Mouse (Mus musculus): ENCODE data around the gene Vps45. TPM values are rescaled to one million over a fixed set of nuclear protein-coding genes. Genes with fewer than 3 reads are reported as not detected.

The Vps45 gene
- total and polyA plus RNA-seq, 2 experiments from 2014 or later = 24.9 to 61.8 TPM

- no peak overlapping the region for H3K9ac ChIP-seq (replicated peaks; ENCODE audit: low read length)
- peaks cover 11% of the 10 kb centered on the region for H3K36me3 ChIP-seq (ENCODE audit: insufficient read depth, low read length)
- ATAC-seq (no peak), DNase-seq (ENCODE audit: low spot score) (no peak)
- H3K27me3 ChIP-seq (ENCODE audit: insufficient read depth, low read length) = no peaks in the 10 kb centered on the region
- 98% methylated on average over 2 of the region's 2 CpGs for WGBS
- no peak for TF ChIP-seq CTCF (IDR thresholded peaks at IDR 0.05; ENCODE audit: low read depth)
- no peaks in the 10 kb centered on the region for H3K9me3 ChIP-seq (ENCODE audit: low read length)
- no peaks in the 10 kb centered on the region for H3K4me1 ChIP-seq (ENCODE audit: insufficient read depth, low read length)
- no peak overlapping the region for H3K4me3 ChIP-seq (ENCODE audit: low read length)
- H3K27ac ChIP-seq = no peak overlapping the region
- H3K4me2 ChIP-seq (ENCODE audit: low read depth, low read length) = no peak overlapping the region
Observed at GRCm38 (mm10) chr3:96040663-96041006, 17.6 kb downstream of the Vps45 start.

- Histone ChIP-seq H3K4me1 (ENCODE audit: insufficient read depth, low read length) (no peaks in the 10 kb centered on the region), H3K9me3 (ENCODE audit: low read length) (no peaks in the 10 kb centered on the region), H3K36me3 (ENCODE audit: insufficient read depth, low read length) (peaks cover 5% of the 10 kb centered on the region; the same call in 1 of the 2 replicates), H3K27ac (no peak overlapping the region), H3K27me3 (ENCODE audit: insufficient read depth, low read length) (no peaks in the 10 kb centered on the region), H3K4me3 (ENCODE audit: low read length) (no peak overlapping the region), H3K9ac (replicated peaks; ENCODE audit: low read length) (no peak overlapping the region), H3K4me2 (ENCODE audit: low read depth, low read length) (no peak overlapping the region)
- no peak for TF ChIP-seq CTCF (IDR thresholded peaks at IDR 0.05; ENCODE audit: low read depth)
- DNase-seq (ENCODE audit: low spot score) (no peak), ATAC-seq (no peak)
- 76% methylated on average over 9 of the region's 9 CpGs for WGBS
Observed at GRCm38 (mm10) chr3:96039857-96040662, 18.2 kb downstream of the Vps45 start.

- TF ChIP-seq CTCF (IDR thresholded peaks at IDR 0.05; ENCODE audit: low read depth) = no peak
- 95% methylated on average over 4 of the region's 4 CpGs for WGBS
- no peak for DNase-seq (ENCODE audit: low spot score)
- Histone ChIP-seq H3K4me3 (ENCODE audit: low read length) (no peak overlapping the region), H3K9me3 (ENCODE audit: low read length) (no peaks in the 10 kb centered on the region), H3K9ac (replicated peaks; ENCODE audit: low read length) (no peak overlapping the region), H3K36me3 (ENCODE audit: insufficient read depth, low read length) (peaks cover 4% of the 10 kb centered on the region; the same call in 1 of the 2 replicates), H3K4me1 (ENCODE audit: insufficient read depth, low read length) (no peaks in the 10 kb centered on the region), H3K27ac (no peak overlapping the region), H3K4me2 (ENCODE audit: low read depth, low read length) (no peak overlapping the region), H3K27me3 (ENCODE audit: insufficient read depth, low read length) (no peaks in the 10 kb centered on the region)
- no peak for ATAC-seq
Observed at GRCm38 (mm10) chr3:96038851-96039250, 19.4 kb downstream of the Vps45 start.

GRCm38 (mm10) chr3:96038156-96038555 lies 20.1 kb downstream of the Vps45 start:
- no peak for TF ChIP-seq CTCF (IDR thresholded peaks at IDR 0.05; ENCODE audit: low read depth)
- Histone ChIP-seq H3K36me3 (ENCODE audit: insufficient read depth, low read length) (peaks cover 8% of the 10 kb centered on the region; the same call in 1 of the 2 replicates), H3K27ac (no peak overlapping the region), H3K4me3 (ENCODE audit: low read length) (no peak overlapping the region), H3K4me2 (ENCODE audit: low read depth, low read length) (no peak overlapping the region), H3K4me1 (ENCODE audit: insufficient read depth, low read length) (no peaks in the 10 kb centered on the region), H3K9me3 (ENCODE audit: low read length) (no peaks in the 10 kb centered on the region), H3K27me3 (ENCODE audit: insufficient read depth, low read length) (no peaks in the 10 kb centered on the region), H3K9ac (replicated peaks; ENCODE audit: low read length) (no peak overlapping the region)
- no peak for ATAC-seq
- 88% methylated on average over 5 of the region's 5 CpGs for WGBS
- no peak for DNase-seq (ENCODE audit: low spot score)

- H3K27me3 ChIP-seq (ENCODE audit: insufficient read depth, low read length) = no peaks in the 10 kb centered on the region
- DNase-seq (ENCODE audit: low spot score) = no peak
- 91% methylated on average over 6 of the region's 6 CpGs for WGBS
Observed at GRCm38 (mm10) chr3:96036796-96037195, 21.5 kb downstream of the Vps45 start.

GRCm38 (mm10) chr3:96033046-96033445 lies 25.2 kb downstream of the Vps45 start:
- no peak for TF ChIP-seq CTCF (IDR thresholded peaks at IDR 0.05; ENCODE audit: low read depth)
- ATAC-seq (no peak), DNase-seq (ENCODE audit: low spot score) (no peak)
- no peaks in the 10 kb centered on the region for H3K27me3 ChIP-seq (ENCODE audit: insufficient read depth, low read length)
- 75% methylated on average over 4 of the region's 4 CpGs for WGBS
- H3K9me3 ChIP-seq (ENCODE audit: low read length) = no peaks in the 10 kb centered on the region
- no peak overlapping the region for H3K27ac ChIP-seq
- no peak overlapping the region for H3K4me3 ChIP-seq (ENCODE audit: low read length)
- H3K4me1 ChIP-seq (ENCODE audit: insufficient read depth, low read length) = no peaks in the 10 kb centered on the region
- H3K4me2 ChIP-seq (ENCODE audit: low read depth, low read length) = no peak overlapping the region
- no peak overlapping the region for H3K9ac ChIP-seq (replicated peaks; ENCODE audit: low read length)
- H3K36me3 ChIP-seq (ENCODE audit: insufficient read depth, low read length) = peaks cover 18% of the 10 kb centered on the region; the same call in 1 of the 2 replicates

More at GRCm38 (mm10) chr3:96036796-96037195, 21.5 kb downstream of the Vps45 start:
- peaks cover 18% of the 10 kb centered on the region; the same call in 1 of the 2 replicates for H3K36me3 ChIP-seq (ENCODE audit: insufficient read depth, low read length)
- H3K9me3 ChIP-seq (ENCODE audit: low read length) = no peaks in the 10 kb centered on the region
- H3K4me3 ChIP-seq (ENCODE audit: low read length) = no peak overlapping the region
- no peak overlapping the region for H3K27ac ChIP-seq
- H3K9ac ChIP-seq (replicated peaks; ENCODE audit: low read length) = no peak overlapping the region
- H3K4me2 ChIP-seq (ENCODE audit: low read depth, low read length) = no peak overlapping the region
- no peak for TF ChIP-seq CTCF (IDR thresholded peaks at IDR 0.05; ENCODE audit: low read depth)
- H3K4me1 ChIP-seq (ENCODE audit: insufficient read depth, low read length) = no peaks in the 10 kb centered on the region
- no peak for ATAC-seq

- H3K36me3 ChIP-seq (ENCODE audit: insufficient read depth, low read length) = peaks cover 18% of the 10 kb centered on the region; the same call in 1 of the 2 replicates
- DNase-seq (ENCODE audit: low spot score) (no peak), ATAC-seq (no peak)
- H3K9me3 ChIP-seq (ENCODE audit: low read length) = no peaks in the 10 kb centered on the region
- H3K9ac ChIP-seq (replicated peaks; ENCODE audit: low read length) = no peak overlapping the region
- no peak overlapping the region for H3K27ac ChIP-seq
- no peaks in the 10 kb centered on the region for H3K4me1 ChIP-seq (ENCODE audit: insufficient read depth, low read length)
- 95% methylated on average over 6 of the region's 6 CpGs for WGBS
- no peak for TF ChIP-seq CTCF (IDR thresholded peaks at IDR 0.05; ENCODE audit: low read depth)
- no peaks in the 10 kb centered on the region for H3K27me3 ChIP-seq (ENCODE audit: insufficient read depth, low read length)
- no peak overlapping the region for H3K4me3 ChIP-seq (ENCODE audit: low read length)
- H3K4me2 ChIP-seq (ENCODE audit: low read depth, low read length) = no peak overlapping the region
Observed at GRCm38 (mm10) chr3:96032652-96033017, 25.6 kb downstream of the Vps45 start.
